Mouse (Mus musculus) megakaryocyte progenitor cell, adult 5-6 weeks (primary cell): ENCODE results near the gene Crisp1. TPM values are rescaled to one million over a fixed set of nuclear protein-coding genes. Genes with fewer than 3 reads are reported as not detected.

Experiments
- ATAC-seq: replicated peaks from 2 replicates; pipeline ENCODE4 v1.8.0; 2016; ENCODE audit warnings: mild to moderate bottlenecking, moderate TSS enrichment, inconsistent platforms; ENCODE audit not compliant: poor library complexity
- total RNA-seq, 2 experiments: library from RNA; stranded (forward) in 1 of 2; stranded (reverse) in 1 of 2; fragments of 157-497, 149-512 nt in 1 of 2; fragments of 200-1000 nt in 1 of 2; gene quantifications; 2 replicates each; pipeline versions ENCODE4 v1.2.3 to v1.2.4; 2015 to 2017

Gene Crisp1
- total RNA-seq (2015) (not detected in 2 replicates), total RNA-seq (2017) (not detected in 2 replicates)

GRCm38 (mm10) chr17:40319062-40319461, at the start of gene Crisp1:
TSS of gene Crisp1 (minus strand) at chr17:40319207.
- peak; percentile 90 for ATAC-seq

- no peak for ATAC-seq
These were observed 23.5 kb upstream of the Crisp1 start for GRCm38 (mm10) chr17:40342497-40343009.

- ATAC-seq: 0 out of 2 replicates have a peak, but pooled peaks have one; percentile 46
These were observed 33.6 kb downstream of the Crisp1 start for GRCm38 (mm10) chr17:40285435-40285834.

- no peak for ATAC-seq
These were observed 43.5 kb downstream of the Crisp1 start for GRCm38 (mm10) chr17:40275519-40275918.

- ATAC-seq: peak; percentile 57
These were observed 44.0 kb downstream of the Crisp1 start for GRCm38 (mm10) chr17:40274906-40275470.

GRCm38 (mm10) chr17:40252487-40252886, 66.5 kb downstream of the Crisp1 start:
- ATAC-seq: peak; percentile 64; the same call in 1 of the 2 replicates

Other genes starting within 250 kb of the Crisp1 start
- gene AC192777.2, start 223.8 kb downstream of the Crisp1 start, total RNA-seq (2015): not detected in 2 replicates
- gene AC192777.2, start 223.8 kb downstream of the Crisp1 start, total RNA-seq (2017): not detected in 2 replicates
- gene Pgk2, start 110.6 kb downstream of the Crisp1 start, total RNA-seq (2015): not detected in 2 replicates
- gene Pgk2, start 110.6 kb downstream of the Crisp1 start, total RNA-seq (2017): not detected in 2 replicates
- gene Crisp3, start 76.9 kb downstream of the Crisp1 start, total RNA-seq (2015): not detected in 2 replicates
- not detected in 2 replicates for gene Crisp3, start 76.9 kb downstream of the Crisp1 start, total RNA-seq (2017)
- not detected in 2 replicates for gene Esp8, start 200.8 kb upstream of the Crisp1 start, total RNA-seq (2015)
- not detected in 2 replicates for gene Esp8, start 200.8 kb upstream of the Crisp1 start, total RNA-seq (2017)
- not detected in 2 replicates for gene Esp6, start 242.3 kb upstream of the Crisp1 start, total RNA-seq (2015)
- not detected in 2 replicates for gene Esp6, start 242.3 kb upstream of the Crisp1 start, total RNA-seq (2017)